In the genomic region with DNA sequence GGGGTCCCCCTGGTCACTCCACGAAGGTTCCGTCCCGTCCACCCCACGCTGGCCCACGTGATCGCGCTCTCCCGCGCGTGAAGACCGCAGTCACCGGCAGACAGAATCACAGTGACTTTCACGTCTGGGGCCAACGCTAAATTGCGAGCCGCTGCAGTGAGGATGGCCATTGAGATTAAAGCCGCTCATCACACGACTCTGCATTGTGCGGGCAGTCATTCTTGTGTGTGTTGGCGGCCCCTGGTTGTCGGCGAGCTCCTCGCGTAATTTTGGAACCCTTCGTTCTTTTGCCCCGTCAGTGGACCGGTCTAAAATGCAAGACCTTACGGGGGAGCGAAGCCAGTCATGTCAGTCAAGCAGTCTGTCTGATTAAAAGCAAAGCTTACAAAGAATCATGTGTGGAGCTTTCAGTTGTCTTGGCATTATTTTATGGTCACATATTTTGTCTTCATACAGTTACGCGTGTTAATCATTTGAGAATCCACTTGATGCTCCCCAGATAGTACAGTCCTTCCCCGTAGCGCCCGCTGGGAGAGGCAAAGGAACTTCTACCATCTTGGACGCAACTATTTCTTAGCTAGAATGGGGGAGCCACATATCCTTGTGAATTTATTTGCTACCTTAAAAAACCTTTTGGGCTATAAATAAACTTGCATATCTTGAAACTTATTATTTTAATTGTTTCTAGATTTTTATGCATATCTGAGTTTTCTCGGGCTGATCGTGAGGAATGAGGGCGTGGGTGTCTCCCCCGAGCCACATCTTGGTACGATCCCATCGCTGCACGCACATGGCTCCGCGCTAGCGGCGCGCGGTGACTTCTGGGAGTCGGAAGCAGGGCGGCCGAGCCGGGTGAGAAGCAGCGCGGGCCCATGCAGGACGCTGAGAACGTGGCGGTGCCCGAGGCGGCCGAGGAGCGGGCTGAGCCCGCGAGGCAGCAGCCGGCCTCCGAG, we compare ENCODE assay signal across 8 mouse cellular contexts. TPM values are rescaled to one million over a fixed set of nuclear protein-coding genes. Genes with fewer than 3 reads are reported as not detected.
DNase-seq lines count a peak whose midpoint lies in the region; ATAC-seq lines count a peak whose summit lies in the region.

Eif3b (plus strand) TSS at position 840 of the 953 bp plus-strand sequence.

- H3K27ac ChIP-seq in hindbrain, embryonic 11.5 days (ENCODE audit: low read depth, low read length), result peak within 1 kb of the TSS; percentile 90

- no peaks in the 10 kb centered on the region for H3K9me3 ChIP-seq in hindbrain, embryonic 11.5 days (ENCODE audit: control insufficient read depth, low read length)

- peak; percentile 92 for ATAC-seq in hindbrain, embryonic 11.5 days (ENCODE audit: low FRiP score)

- peak within 1 kb of the TSS; percentile 95 for H3K4me3 ChIP-seq in hindbrain, embryonic 11.5 days (ENCODE audit: low read depth, low read length)

- peak within 1 kb of the TSS; percentile 76 for H3K4me2 ChIP-seq in hindbrain, embryonic 11.5 days (replicated peaks; ENCODE audit: low read depth, low read length)

- H3K4me1 ChIP-seq in hindbrain, embryonic 11.5 days (replicated peaks; ENCODE audit: control insufficient read depth, insufficient read depth, low read length), result peaks cover 5% of the 10 kb centered on the region

- peak; percentile 98 for DNase-seq in Muller cell, postnatal 12 days (ENCODE audit: inconsistent ontology term)
- peak; percentile 91 for DNase-seq in cerebellum, adult 9-11 months
- peak; percentile 63 to 93 for DNase-seq in frontal cortex, adult 2 months (ENCODE audit: extremely low spot score in 1 of 2, low spot score in 1 of 2)
- peak; percentile 90 for DNase-seq in hindbrain, embryonic 11.5 days (ENCODE audit: low spot score)
- DNase-seq in layer of hippocampus, postnatal 10 days (ENCODE audit: low spot score in 2 of 2), result peak; percentile 83 to 91
- DNase-seq in lung, postnatal 10 days, result peak; percentile 91
- DNase-seq in ovary, postnatal 36 days (ENCODE audit: low spot score), result peak; percentile 85
- DNase-seq in thymus, postnatal 25 days, result peak; percentile 89

- no peaks in the 10 kb centered on the region for H3K36me3 ChIP-seq in hindbrain, embryonic 11.5 days (ENCODE audit: control insufficient read depth, insufficient read depth, low read length)

- H3K9ac ChIP-seq in hindbrain, embryonic 11.5 days (ENCODE audit: low read depth, low read length), result peak within 1 kb of the TSS; percentile 97

- H3K27me3 ChIP-seq in hindbrain, embryonic 11.5 days (ENCODE audit: control insufficient read depth, insufficient read depth, low read length), result no peaks in the 10 kb centered on the region

- under 1% methylated on average over 65 of the region's 65 CpGs for WGBS in hindbrain, embryonic 11.5 days

RNA-seq across cellular contexts. Expression of gene Eif3b, which starts in this region (rescaled TPM):
- polyA plus RNA-seq in frontal cortex, adult 2 months (2012; rRNA removed), result 75.0 and 75.3 TPM in 2 replicates
- 168 and 182 TPM in 2 replicates for polyA plus RNA-seq in hindbrain, embryonic 11.5 days (2014; fragmentation: Nextera tagmentation; extraction: Ambion mirVana)
- 100 to 1,000 TPM; 126 to 128 TPM for total RNA-seq in layer of hippocampus, postnatal 10 days (2021)

Comparison
In these comparisons a context has a peak if more than half of its experiments do, and no peak if none do; other contexts are left out.
1. Peak in every context shown above with its lines: DNase-seq, ATAC-seq, H3K4me3 ChIP-seq and H3K27ac ChIP-seq.